Mouse (Mus musculus) midbrain, embryonic 12.5 days (tissue): ENCODE measurements around the gene Il2rb. TPM values are rescaled to one million over a fixed set of nuclear protein-coding genes. Genes with fewer than 3 reads are reported as not detected.

Experiments
- ATAC-seq: fragments of 200-750 bp; cut with Nextera tagmentation; 2 replicates; pipeline ENCODE4 v1.8.0; 2017; ENCODE audit warnings: low read depth, moderate TSS enrichment, moderate library complexity; ENCODE audit not compliant: low FRiP score
- H3K27ac ChIP-seq: fragments of 300-500 bp; sonication (generic); replicated peaks from 2 replicates; pipeline ENCODE4 v1.5.1; 2016; ENCODE audit warnings: mild to moderate bottlenecking
- H3K27me3 ChIP-seq: fragments of 300-500 bp; sonication (generic); 2 replicates; pipeline ENCODE4 v1.6.1; 2016; ENCODE audit warnings: mild to moderate bottlenecking
- H3K36me3 ChIP-seq: fragments of 300-500 bp; sonication (generic); 2 replicates; pipeline ENCODE4 v1.6.1; 2016
- H3K4me1 ChIP-seq: fragments of 300-500 bp; sonication (generic); 2 replicates; pipeline ENCODE4 v1.6.1; 2016
- H3K4me2 ChIP-seq: fragments of 300-500 bp; sonication (generic); replicated peaks from 2 replicates; pipeline ENCODE4 v1.6.1; 2016; ENCODE audit warnings: mild to moderate bottlenecking, moderate library complexity
- H3K4me3 ChIP-seq: fragments of 300-500 bp; sonication (generic); 2 replicates; pipeline ENCODE4 v1.5.1; 2016; ENCODE audit warnings: mild to moderate bottlenecking
- H3K9ac ChIP-seq: fragments of 300-500 bp; sonication (generic); replicated peaks from 2 replicates; pipeline ENCODE4 v1.6.1; 2016; ENCODE audit warnings: mild to moderate bottlenecking, moderate library complexity
- H3K9me3 ChIP-seq: fragments of 300-500 bp; sonication (generic); 2 replicates; pipeline ENCODE4 v1.6.1; 2016; ENCODE audit warnings: mild to moderate bottlenecking
- WGBS: fragments of 180-500 bp; shearing (Covaris S2); methylation state at CpG from one replicate; pipeline ENCODE4 v1.1.7; 2016; 5-methylcytosine and 5-hydroxymethylcytosine counted together
- polyA plus RNA-seq: library from polyadenylated mRNA; unstranded; fragments of >200 nt; fragmentation: Nextera tagmentation; extraction: Ambion mirVana; gene quantifications from 2 replicates; pipeline ENCODE4 v1.2.1, GENCODE M21; 2016

Il2rb gene
- polyA plus RNA-seq, 1 experiment from 2014 or later = not detected

DNA sequence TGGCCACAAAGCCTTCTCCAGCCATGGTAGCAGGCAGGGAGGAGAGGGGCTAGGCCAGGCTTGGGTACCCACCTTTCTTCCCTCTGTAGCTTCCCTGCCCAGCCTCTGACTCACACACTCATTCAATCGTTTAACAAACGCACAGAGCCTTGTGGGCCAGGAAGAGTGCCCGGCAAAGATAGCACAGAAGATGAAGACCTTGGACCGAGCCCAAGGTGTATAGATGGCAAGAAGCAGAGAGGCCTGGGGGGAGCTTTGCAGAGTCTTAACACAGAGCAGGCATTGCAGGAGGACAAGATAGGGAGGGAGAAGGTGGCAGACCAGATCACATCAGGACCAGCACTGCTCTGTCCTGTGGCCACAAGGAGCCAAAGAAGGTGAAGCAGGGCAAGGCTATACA, 39.9 kb downstream of the Il2rb start:
- ATAC-seq = no peak
- Histone ChIP-seq H3K4me2 (no peak overlapping the region), H3K36me3 (no peaks in the 10 kb centered on the region), H3K4me3 (no peak overlapping the region), H3K27me3 (no peaks in the 10 kb centered on the region), H3K4me1 (peaks cover 5% of the 10 kb centered on the region; the same call in 1 of the 2 replicates), H3K27ac (no peak overlapping the region), H3K9me3 (no peaks in the 10 kb centered on the region), H3K9ac (no peak overlapping the region)
- WGBS = 83% methylated on average over 4 of the region's 4 CpGs

DNA sequence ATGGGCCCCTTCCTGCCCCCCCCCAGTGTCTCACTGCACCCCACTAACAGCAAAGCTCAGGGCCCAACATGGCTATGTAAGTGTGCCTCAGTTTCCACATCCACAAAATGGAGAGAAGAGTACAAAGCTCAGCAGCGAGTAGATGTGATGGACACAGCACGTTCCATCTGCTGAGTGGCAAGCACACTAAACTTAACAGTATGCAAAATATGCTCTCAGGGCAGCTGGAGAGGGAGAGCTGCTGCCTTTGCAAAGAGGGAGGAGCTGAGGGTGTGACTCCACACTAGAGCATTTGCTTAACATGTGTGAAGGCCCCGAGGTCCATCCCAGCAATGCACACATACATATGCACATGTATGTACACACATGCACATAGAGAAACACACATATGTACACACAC, 42.1 kb downstream of the Il2rb start:
- no peaks in the 10 kb centered on the region for H3K36me3 ChIP-seq
- no peak for ATAC-seq
- H3K4me3 ChIP-seq = no peak overlapping the region
- H3K9ac ChIP-seq = no peak overlapping the region
- H3K27ac ChIP-seq = no peak overlapping the region
- peaks cover 12% of the 10 kb centered on the region; the same call in 1 of the 2 replicates for H3K4me1 ChIP-seq
- no peaks in the 10 kb centered on the region for H3K9me3 ChIP-seq
- no peaks in the 10 kb centered on the region for H3K27me3 ChIP-seq
- no peak overlapping the region for H3K4me2 ChIP-seq
- 92% methylated on average over 3 of the region's 3 CpGs for WGBS

DNA sequence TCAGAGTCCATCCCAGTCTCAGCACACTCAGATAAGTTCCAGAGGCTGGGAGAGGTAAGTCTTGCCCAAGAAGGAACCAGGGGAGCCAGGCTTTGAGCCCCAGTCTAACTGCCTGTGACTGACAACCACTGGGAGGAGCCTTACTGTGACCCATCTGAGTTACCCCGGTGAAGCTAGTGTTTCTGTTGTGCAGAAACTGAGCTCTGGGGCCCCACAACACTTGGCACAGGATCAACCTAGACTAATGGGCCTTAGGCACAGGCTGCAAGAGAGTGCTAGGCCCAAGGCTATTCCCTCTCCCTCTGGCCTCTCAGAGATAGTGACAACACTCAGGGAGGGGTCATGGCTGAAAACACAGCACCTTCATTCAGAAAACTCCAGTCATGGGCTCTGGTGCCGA, 43.9 kb downstream of the Il2rb start:
- Histone ChIP-seq H3K4me2 (no peak overlapping the region), H3K9me3 (no peaks in the 10 kb centered on the region), H3K36me3 (no peaks in the 10 kb centered on the region), H3K4me3 (no peak overlapping the region), H3K9ac (no peak overlapping the region), H3K27ac (no peak overlapping the region), H3K27me3 (no peaks in the 10 kb centered on the region), H3K4me1 (peaks cover 13% of the 10 kb centered on the region; the same call in 1 of the 2 replicates)
- WGBS = 87% methylated on average over 2 of the region's 2 CpGs
- no peak for ATAC-seq

- WGBS = 88% methylated on average over 6 of the region's 6 CpGs
- Histone ChIP-seq H3K4me1 (peaks cover 13% of the 10 kb centered on the region; the same call in 1 of the 2 replicates), H3K27me3 (no peaks in the 10 kb centered on the region), H3K9ac (no peak overlapping the region), H3K4me3 (no peak overlapping the region), H3K4me2 (no peak overlapping the region), H3K27ac (no peak overlapping the region), H3K9me3 (no peaks in the 10 kb centered on the region), H3K36me3 (no peaks in the 10 kb centered on the region)
- ATAC-seq = no peak
Observed at GRCm38 (mm10) chr15:78450419-78450768, 44.7 kb downstream of the Il2rb start.

- H3K27ac ChIP-seq = no peak overlapping the region; the same call in 1 of the 2 replicates
- peaks cover 13% of the 10 kb centered on the region; the same call in 1 of the 2 replicates for H3K4me1 ChIP-seq
- H3K4me2 ChIP-seq = no peak overlapping the region
- no peak for ATAC-seq
- no peak overlapping the region for H3K9ac ChIP-seq
- H3K9me3 ChIP-seq = no peaks in the 10 kb centered on the region
- H3K4me3 ChIP-seq = no peak overlapping the region
- H3K27me3 ChIP-seq = no peaks in the 10 kb centered on the region
- WGBS = 51% methylated on average over 7 of the region's 7 CpGs
- H3K36me3 ChIP-seq = no peaks in the 10 kb centered on the region
Observed at GRCm38 (mm10) chr15:78449694-78450418, 45.2 kb downstream of the Il2rb start.

DNA sequence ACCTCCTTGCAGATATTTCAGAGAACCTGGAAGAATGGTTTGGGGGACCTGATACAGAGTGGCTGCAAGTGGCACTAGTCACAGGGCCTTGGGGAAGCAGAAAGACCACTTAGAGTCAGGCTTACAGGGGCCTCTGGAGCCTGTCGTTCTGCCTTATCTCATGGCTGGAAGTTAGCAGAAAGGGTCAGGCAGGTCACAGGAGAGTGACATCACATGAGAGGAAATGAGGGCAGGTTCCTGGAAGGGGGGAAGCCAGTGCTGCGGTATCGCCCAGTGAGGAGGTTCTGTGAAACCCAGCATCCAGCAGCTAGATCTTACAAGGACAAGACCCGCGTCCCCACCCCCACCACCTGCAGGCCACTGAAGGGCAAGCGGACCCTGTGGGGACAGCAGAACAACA, 45.9 kb downstream of the Il2rb start:
- Histone ChIP-seq H3K27me3 (no peaks in the 10 kb centered on the region), H3K27ac (no peak overlapping the region; the same call in 1 of the 2 replicates)

GRCm38 (mm10) chr15:78447746-78448535, 47.1 kb downstream of the Il2rb start:
- Histone ChIP-seq H3K4me1 (peaks cover 13% of the 10 kb centered on the region; the same call in 1 of the 2 replicates), H3K36me3 (no peaks in the 10 kb centered on the region), H3K27me3 (no peaks in the 10 kb centered on the region), H3K4me2 (peak overlapping the region; percentile 56), H3K9ac (peak overlapping the region; percentile 34), H3K4me3 (peak overlapping the region; percentile 27), H3K27ac (peak overlapping the region; percentile 68), H3K9me3 (no peaks in the 10 kb centered on the region)
- WGBS = 2% methylated on average over 22 of the region's 22 CpGs
- peak; percentile 32; the same call in 1 of the 2 replicates for ATAC-seq

More for the DNA sequence above, 45.9 kb downstream of the Il2rb start:
- WGBS = 68% methylated on average over 6 of the region's 6 CpGs
- Histone ChIP-seq H3K4me1 (peaks cover 13% of the 10 kb centered on the region; the same call in 1 of the 2 replicates), H3K4me3 (no peak overlapping the region), H3K9me3 (no peaks in the 10 kb centered on the region), H3K4me2 (no peak overlapping the region), H3K36me3 (no peaks in the 10 kb centered on the region), H3K9ac (no peak overlapping the region)
- no peak for ATAC-seq

DNA sequence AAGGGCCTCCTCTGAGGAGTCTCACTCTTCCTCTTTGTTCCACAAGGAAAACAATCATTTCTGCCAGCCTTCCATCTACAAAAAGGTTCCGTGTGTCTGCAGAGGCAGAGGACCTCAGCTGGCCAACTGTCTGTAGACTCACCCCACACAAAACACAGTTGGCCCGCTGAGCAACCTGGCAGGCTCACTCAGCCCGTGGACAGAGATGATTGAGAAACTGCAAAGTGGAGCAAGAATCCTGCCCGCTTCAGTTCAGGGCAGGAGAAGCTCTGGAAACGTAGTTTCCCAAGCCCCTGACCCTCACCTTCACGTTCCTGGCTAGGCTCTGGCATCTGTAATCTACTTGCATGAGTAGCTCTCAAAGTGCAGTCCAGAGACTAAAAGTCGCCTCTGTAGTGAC, 48.0 kb downstream of the Il2rb start:
- ATAC-seq = no peak
- Histone ChIP-seq H3K4me2 (no peak overlapping the region), H3K4me3 (no peak overlapping the region), H3K27me3 (no peaks in the 10 kb centered on the region), H3K9me3 (no peaks in the 10 kb centered on the region), H3K36me3 (no peaks in the 10 kb centered on the region), H3K9ac (0 out of 2 replicates have a peak overlapping the region, but pooled peaks have one; percentile 2), H3K4me1 (peaks cover 13% of the 10 kb centered on the region; the same call in 1 of the 2 replicates), H3K27ac (no peak overlapping the region)
- WGBS = 31% methylated on average over 7 of the region's 7 CpGs

- Histone ChIP-seq H3K4me3 (no peak overlapping the region), H3K9me3 (no peaks in the 10 kb centered on the region), H3K4me2 (no peak overlapping the region), H3K36me3 (no peaks in the 10 kb centered on the region), H3K9ac (no peak overlapping the region), H3K27me3 (no peaks in the 10 kb centered on the region), H3K4me1 (peaks cover 3% of the 10 kb centered on the region; the same call in 1 of the 2 replicates), H3K27ac (no peak overlapping the region)
- no peak for ATAC-seq
- 57% methylated on average over 6 of the region's 6 CpGs for whole genome bisulfite sequencing
Observed at GRCm38 (mm10) chr15:78443857-78444256, 51.2 kb downstream of the Il2rb start.

DNA sequence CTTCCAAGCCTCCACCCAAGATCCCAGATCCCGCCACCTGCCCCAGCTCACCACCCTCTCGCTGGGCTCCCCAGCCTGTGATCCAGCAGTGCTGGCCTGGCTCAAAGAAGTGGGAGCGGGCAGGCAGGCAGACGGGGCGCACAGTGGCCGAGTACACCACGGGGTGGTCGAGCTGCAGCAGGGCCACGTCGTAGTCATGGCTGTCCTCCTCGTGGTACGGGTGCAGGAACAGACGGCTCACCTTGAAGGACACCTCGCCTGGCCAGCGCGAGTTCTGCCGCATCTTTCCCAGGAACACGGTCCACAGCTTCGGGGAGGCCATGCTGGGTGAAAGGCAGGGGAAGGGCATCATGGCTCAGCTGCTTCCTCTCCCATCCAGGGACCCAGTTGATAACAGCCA, 52.8 kb downstream of the Il2rb start:
- Histone ChIP-seq H3K27me3 (0 out of 2 replicates have a peak, but pooled peaks cover 7% of the 10 kb centered on the region), H3K27ac (no peak overlapping the region), H3K36me3 (no peaks in the 10 kb centered on the region), H3K9me3 (no peaks in the 10 kb centered on the region), H3K9ac (no peak overlapping the region), H3K4me3 (no peak overlapping the region), H3K4me2 (no peak overlapping the region), H3K4me1 (peaks cover 8% of the 10 kb centered on the region)
- ATAC-seq = no peak
- 91% methylated on average over 19 of the region's 19 CpGs for WGBS

- peaks cover 35% of the 10 kb centered on the region for H3K4me1 ChIP-seq
- H3K4me3 ChIP-seq = no peak overlapping the region
- no peak for ATAC-seq
- no peak overlapping the region for H3K4me2 ChIP-seq
- H3K9ac ChIP-seq = no peak overlapping the region
- H3K9me3 ChIP-seq = no peaks in the 10 kb centered on the region
- peaks cover 14% of the 10 kb centered on the region; the same call in 1 of the 2 replicates for H3K27me3 ChIP-seq
- WGBS = 66% methylated on average over 9 of the region's 9 CpGs
- peaks cover 17% of the 10 kb centered on the region; the same call in 1 of the 2 replicates for H3K36me3 ChIP-seq
- H3K27ac ChIP-seq = no peak overlapping the region
Observed at GRCm38 (mm10) chr15:78438973-78439372, 56.1 kb downstream of the Il2rb start.

GRCm38 (mm10) chr15:78438505-78438904, 56.6 kb downstream of the Il2rb start:
- no peaks in the 10 kb centered on the region for H3K9me3 ChIP-seq
- no peak overlapping the region for H3K9ac ChIP-seq
- H3K4me3 ChIP-seq = no peak overlapping the region
- H3K27ac ChIP-seq = no peak overlapping the region
- H3K4me1 ChIP-seq = peaks cover 35% of the 10 kb centered on the region
- no peak overlapping the region for H3K4me2 ChIP-seq
- no peak for ATAC-seq
- 54% methylated on average over 8 of the region's 8 CpGs for WGBS
- H3K36me3 ChIP-seq = peaks cover 22% of the 10 kb centered on the region; the same call in 1 of the 2 replicates
- H3K27me3 ChIP-seq = peaks cover 14% of the 10 kb centered on the region; the same call in 1 of the 2 replicates
